Mouse (Mus musculus) forebrain, postnatal 0 days (tissue): ENCODE measurements around the gene Ano8. TPM values are rescaled to one million over a fixed set of nuclear protein-coding genes. Genes with fewer than 3 reads are reported as not detected.
"Not testable (repeated sequence)": the region's sequence is repeated elsewhere in the genome, so short reads cannot be mapped to it uniquely, and the experiment has no call there.

Experiments
- ATAC-seq: fragments of 200-750 bp; cut with Nextera tagmentation; 2 replicates; pipeline ENCODE4 v1.8.0; 2017; ENCODE audit warnings: mild to moderate bottlenecking, moderate library complexity
- DNase-seq: peaks from one replicate; pipeline ENCODE4 v3.0.0-alpha.2; 2015
- H3K27ac ChIP-seq: fragments of 300-500 bp; sonication (generic); 2 replicates; pipeline ENCODE4 v1.5.1; 2014; ENCODE audit warnings: low read depth, mild to moderate bottlenecking, antibody characterized with exemption, low read length, moderate library complexity, mixed read lengths
- H3K27me3 ChIP-seq: fragments of 300-500 bp; sonication (generic); 2 replicates; pipeline ENCODE4 v1.6.1; 2014; ENCODE audit warnings: mild to moderate bottlenecking, low read length, mixed read lengths; ENCODE audit not compliant: insufficient read depth
- H3K36me3 ChIP-seq: fragments of 300-500 bp; sonication (generic); 2 replicates; pipeline ENCODE4 v1.6.1; 2014; ENCODE audit warnings: mild to moderate bottlenecking, moderate library complexity; ENCODE audit not compliant: insufficient read depth
- H3K4me1 ChIP-seq: fragments of 300-500 bp; sonication (generic); 2 replicates; pipeline ENCODE4 v1.6.1; 2014; ENCODE audit warnings: antibody characterized with exemption; ENCODE audit not compliant: insufficient read depth
- H3K4me2 ChIP-seq: fragments of 300-500 bp; sonication (generic); 2 replicates; pipeline ENCODE4 v1.6.1; 2014; ENCODE audit warnings: low read depth, mild to moderate bottlenecking, moderate library complexity
- H3K4me3 ChIP-seq: fragments of 300-500 bp; sonication (generic); 2 replicates; pipeline ENCODE4 v1.5.1; 2014; ENCODE audit warnings: low read depth, low read length, mixed read lengths
- H3K9ac ChIP-seq: fragments of 300-500 bp; sonication (generic); 2 replicates; pipeline ENCODE4 v1.6.1; 2014; ENCODE audit warnings: mild to moderate bottlenecking
- H3K9me3 ChIP-seq: fragments of 300-500 bp; sonication (generic); 2 replicates; pipeline ENCODE4 v1.6.1; 2016; ENCODE audit warnings: low read length
- CTCF ChIP-seq: sonication (generic); IDR thresholded peaks from 2 replicates; pipeline ENCODE4 v1.5.1; 2016; ENCODE audit warnings: antibody characterized with exemption, control low read depth, low read depth
- WGBS: fragments of 180-500 bp; shearing (Covaris S2); extraction: QIAGEN DNeasy Blood & Tissue Kit; methylation state at CpG from one replicate; pipeline ENCODE4 v1.1.7; 2014; 5-methylcytosine and 5-hydroxymethylcytosine counted together
- polyA plus RNA-seq: library from polyadenylated mRNA; unstranded; fragments of >200 nt; fragmentation: Nextera tagmentation; extraction: Ambion mirVana; gene quantifications from 2 replicates; pipeline ENCODE4 v1.2.1, GENCODE M21; 2015
- total RNA-seq: library from RNA; depleted of rRNA; stranded (reverse); fragments of >200 nt; gene quantifications from 2 replicates; pipeline ENCODE4 v1.2.3, GENCODE M21; 2014; rRNA removed

Gene Ano8
- 76.5 and 82.2 TPM in 2 replicates for total RNA-seq
- polyA plus RNA-seq: 5.9 and 7.7 TPM in 2 replicates

DNA sequence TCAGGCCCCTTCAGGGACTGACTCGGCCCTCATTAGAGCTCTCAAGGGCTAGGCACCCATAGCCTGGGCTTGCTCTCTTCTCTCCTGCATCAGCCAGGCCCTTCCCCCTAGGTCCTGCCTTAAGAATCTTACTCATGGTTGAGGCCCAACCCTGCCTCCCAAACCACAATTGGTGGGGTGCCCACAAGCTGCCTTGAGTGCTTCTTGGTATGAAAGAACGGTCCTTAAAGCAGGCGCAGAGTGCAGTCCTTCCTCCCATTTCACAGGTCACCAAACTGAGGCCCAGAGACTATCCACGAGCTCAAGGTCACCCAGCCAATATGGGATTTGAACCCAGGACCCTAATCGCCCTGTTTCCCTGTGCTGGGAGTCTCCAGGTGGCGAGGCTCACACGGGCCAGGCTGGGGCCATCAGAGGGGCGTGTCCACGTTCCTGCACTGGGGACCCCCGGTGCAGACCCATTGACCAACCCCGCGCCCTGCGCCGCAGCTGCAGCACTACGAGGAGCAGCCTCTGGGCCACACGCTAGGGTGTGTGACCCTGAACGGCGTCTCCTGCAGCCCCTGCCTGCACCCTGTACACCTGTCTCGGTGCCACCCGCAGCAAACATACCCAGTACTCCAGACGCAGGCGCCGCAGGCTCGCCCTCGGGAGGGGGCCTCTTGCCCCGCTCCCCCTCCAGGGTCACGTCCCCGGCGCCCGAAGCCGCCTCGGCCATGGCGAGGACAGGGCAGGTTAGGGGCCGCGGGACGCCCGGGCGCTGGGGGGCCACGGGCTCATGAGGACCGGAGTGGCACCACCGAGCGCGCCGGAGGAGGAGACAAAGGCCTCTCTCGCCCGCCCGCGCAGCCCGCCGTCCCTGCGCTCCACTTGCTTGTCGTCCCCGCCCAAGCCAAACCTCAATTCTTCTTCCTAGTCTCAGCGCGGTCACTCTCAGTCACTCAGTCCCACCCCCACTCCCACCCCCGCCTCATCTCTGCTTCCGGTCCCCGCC is at the start of gene Ano8:
TSS of gene Ano8 (minus strand) at position 822 of the 994 bp plus-strand sequence.
- Histone ChIP-seq H3K4me1 (peaks cover 5% of the 10 kb centered on the region; the same call in 1 of the 2 replicates), H3K36me3 (peaks cover 28% of the 10 kb centered on the region), H3K9ac (peak within 1 kb of the TSS; percentile 98), H3K4me3 (peak within 1 kb of the TSS; percentile 79), H3K27ac (peak within 1 kb of the TSS; percentile 85), H3K27me3 (no peaks in the 10 kb centered on the region), H3K9me3 (no peaks in the 10 kb centered on the region), H3K4me2 (peak within 1 kb of the TSS; percentile 60)
- 5% methylated on average over 54 of the region's 58 CpGs for WGBS
- DNase-seq (peak; percentile 92), ATAC-seq (peak; percentile 87)
- TF ChIP-seq CTCF: no peak

DNA sequence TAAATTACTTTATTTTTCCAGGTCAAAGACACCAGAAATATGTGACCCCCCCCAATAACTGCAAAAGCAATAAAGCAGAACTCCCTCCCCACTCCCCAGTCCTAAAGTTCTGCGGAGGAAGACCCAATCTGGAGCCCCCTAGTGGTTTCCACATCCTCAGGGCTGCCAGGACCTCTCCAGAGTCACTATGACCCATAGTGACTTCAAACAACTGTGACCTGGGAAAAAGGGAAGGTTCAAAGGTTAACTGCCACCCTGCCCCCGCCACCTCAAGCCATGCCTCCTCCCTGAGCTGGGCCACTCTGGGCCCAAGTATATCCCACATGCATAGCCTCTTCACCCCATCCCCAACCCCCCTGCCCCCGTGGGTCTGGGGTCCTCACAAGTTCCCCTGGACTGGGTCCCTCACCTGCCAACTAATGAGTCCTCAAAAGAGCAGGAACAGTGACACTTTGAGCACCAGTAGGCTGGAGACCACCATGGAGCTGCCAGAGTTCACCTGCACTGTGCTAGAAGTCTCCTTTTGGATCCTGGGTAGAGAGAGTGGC is 48.6 kb upstream of the Ano8 start:
- Histone ChIP-seq H3K4me3 (no peak overlapping the region), H3K27ac (no peak overlapping the region), H3K4me1 (no peaks in the 10 kb centered on the region), H3K9me3 (no peaks in the 10 kb centered on the region), H3K27me3 (peaks cover 8% of the 10 kb centered on the region), H3K4me2 (no peak overlapping the region), H3K36me3 (no peaks in the 10 kb centered on the region), H3K9ac (no peak overlapping the region)
- 30% methylated on average over 3 of the region's 3 CpGs for WGBS
- peak; percentile 12; the same call in 1 of the 2 replicates for TF ChIP-seq CTCF
- DNase-seq: no peak
- ATAC-seq: no peak

DNA sequence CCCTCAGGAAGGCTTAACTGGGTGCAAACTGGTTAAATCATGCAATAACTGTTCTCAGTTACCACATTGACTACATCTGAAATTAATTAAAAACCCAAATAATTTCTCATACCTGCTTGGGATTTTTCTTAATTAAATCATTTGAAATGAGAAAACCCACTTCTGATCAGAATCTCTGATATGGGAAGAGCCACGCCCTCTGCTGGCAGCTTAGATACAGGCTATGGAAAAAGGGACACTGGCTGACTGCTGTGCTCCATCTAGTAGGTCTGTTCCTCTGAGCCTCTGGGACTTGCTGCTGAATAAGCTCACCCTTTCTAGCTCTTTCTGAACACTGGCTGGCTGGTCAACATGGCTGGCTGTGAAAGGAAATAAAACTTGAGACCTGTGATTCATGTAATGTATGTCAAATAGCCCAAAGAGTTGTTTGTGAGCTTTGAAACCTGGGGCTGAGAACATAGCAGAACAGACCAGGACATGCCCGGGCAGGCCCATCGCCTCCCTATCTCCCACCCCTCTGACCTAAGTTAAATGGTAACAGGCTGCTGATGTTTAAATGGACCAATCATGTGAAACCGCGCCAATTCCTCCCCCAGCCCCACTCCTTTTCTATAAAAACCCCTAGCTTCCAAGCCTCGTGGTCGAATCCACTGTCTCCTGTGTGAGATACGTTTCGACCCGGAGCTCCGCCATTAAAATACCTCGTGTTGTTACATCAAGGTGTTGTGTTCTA is 45.1 kb upstream of the Ano8 start:
- H3K4me2 ChIP-seq, H3K9ac ChIP-seq, H3K4me1 ChIP-seq, H3K9me3 ChIP-seq, H3K27ac ChIP-seq, ATAC-seq, H3K36me3 ChIP-seq, H3K4me3 ChIP-seq: not testable (repeated sequence)
- H3K27me3 ChIP-seq: peaks cover 11% of the 10 kb centered on the region; the same call in 1 of the 2 replicates
- 66% methylated on average over 5 of the region's 12 CpGs for WGBS
- peak; percentile 44 for DNase-seq
- TF ChIP-seq CTCF: peak; percentile 55

DNA sequence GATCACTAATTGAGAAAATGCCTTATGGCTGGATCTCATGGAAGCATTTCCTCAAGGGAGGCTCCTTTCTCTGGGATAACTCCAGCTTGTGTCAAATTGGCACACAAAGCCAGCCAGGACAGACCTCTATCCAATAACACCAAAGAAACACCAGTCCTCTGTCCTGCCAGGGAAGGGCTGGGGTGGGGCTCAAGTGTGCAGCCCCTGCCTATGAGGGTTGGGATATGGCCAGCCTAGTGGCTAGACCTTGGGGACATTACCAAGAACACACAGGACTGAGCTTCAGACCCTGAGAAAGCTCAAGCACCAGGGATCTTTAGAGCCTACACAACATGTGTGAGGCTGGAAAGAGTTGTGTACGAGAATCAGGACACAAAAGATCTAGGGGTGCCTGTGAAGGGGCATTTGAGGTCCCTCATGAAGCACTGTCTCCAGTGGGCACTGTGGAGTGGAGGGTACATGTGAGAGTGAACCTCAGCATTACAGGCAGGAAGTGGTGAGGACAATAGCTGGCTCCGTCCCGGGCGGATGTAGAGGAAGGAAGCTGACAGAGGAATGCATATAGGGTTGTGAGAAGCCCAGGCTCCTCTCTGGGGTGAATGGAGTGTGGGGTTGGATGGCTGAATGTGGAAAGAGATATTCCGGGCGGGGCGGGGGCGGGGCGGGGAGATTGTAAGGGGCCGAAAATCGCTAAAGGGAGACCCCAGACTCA is 42.8 kb upstream of the Ano8 start:
- peak overlapping the region; percentile 29; the same call in 1 of the 2 replicates for H3K27ac ChIP-seq
- ATAC-seq: no peak

DNA sequence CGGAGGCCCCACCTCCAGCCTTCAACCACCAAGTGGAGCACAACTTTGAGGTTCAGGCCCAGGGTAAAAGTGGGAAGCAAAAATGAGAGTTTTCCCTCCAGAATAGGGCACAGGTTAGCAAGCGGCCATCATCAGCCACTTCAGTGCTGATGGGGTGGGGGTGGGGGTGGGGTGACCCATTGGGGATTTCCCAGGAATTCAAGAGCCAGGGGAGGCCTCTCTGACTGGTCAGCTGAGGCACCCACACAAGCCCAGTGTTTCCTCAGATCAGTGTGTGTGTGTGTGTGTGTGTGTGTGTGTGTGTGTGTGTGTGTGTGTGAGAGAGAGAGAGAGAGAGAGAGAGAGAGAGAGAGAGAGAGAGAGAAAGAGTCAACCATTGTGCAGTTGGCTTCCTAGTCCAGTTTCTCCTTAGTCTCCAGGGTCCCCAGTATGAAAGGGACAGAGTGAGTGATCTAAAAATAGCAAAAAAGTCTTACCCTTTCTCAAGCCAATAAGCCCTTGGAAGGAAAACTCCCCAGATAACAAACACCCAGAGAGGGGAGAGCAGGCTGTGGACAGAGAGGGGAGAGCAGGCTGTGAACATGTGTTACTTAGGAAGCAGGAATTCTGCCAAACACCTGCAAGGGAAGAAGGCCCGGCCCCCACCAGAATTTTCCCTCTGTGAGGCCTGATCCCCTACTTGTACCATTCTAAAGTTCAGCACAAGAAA is 41.6 kb upstream of the Ano8 start:
- DNase-seq (no peak), ATAC-seq (no peak)
- Histone ChIP-seq H3K27ac (no peak overlapping the region), H3K9me3 (no peaks in the 10 kb centered on the region), H3K4me1 (no peaks in the 10 kb centered on the region), H3K27me3 (peaks cover 27% of the 10 kb centered on the region), H3K4me2 (no peak overlapping the region), H3K36me3 (no peaks in the 10 kb centered on the region), H3K4me3 (no peak overlapping the region), H3K9ac (no peak overlapping the region)
- TF ChIP-seq CTCF: no peak
- 57% methylated on average over 3 of the region's 3 CpGs for WGBS

More for the DNA sequence above, 42.8 kb upstream of the Ano8 start:
- no peak overlapping the region for H3K4me3 ChIP-seq
- no peaks in the 10 kb centered on the region for H3K36me3 ChIP-seq
- WGBS: 89% methylated on average over 11 of the region's 11 CpGs
- no peak overlapping the region for H3K4me2 ChIP-seq
- no peak for TF ChIP-seq CTCF
- no peaks in the 10 kb centered on the region for H3K9me3 ChIP-seq
- peaks cover 26% of the 10 kb centered on the region for H3K27me3 ChIP-seq
- DNase-seq: no peak
- H3K4me1 ChIP-seq: no peaks in the 10 kb centered on the region
- H3K9ac ChIP-seq: no peak overlapping the region

DNA sequence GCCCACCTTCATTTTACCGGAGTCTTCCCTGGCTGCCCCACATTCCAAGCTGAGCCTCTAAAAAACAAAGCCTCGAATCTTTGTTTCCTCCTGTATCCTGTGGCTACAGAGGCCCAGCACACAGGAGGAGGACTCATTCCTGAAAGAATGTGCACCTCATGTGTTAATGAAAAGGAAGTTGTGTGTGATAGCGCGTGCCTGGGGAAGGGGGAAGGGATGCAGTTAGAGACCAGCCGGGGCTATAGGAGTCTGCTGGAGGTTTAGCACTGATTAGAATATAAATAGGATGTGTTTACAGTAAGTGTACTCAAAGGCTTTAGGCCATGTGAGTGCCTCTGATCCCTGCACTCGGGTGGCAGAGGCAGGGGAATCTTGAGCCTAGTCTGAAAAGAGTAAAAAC is 40.5 kb upstream of the Ano8 start:
- ATAC-seq (no peak), DNase-seq (no peak)
- H3K4me1 ChIP-seq: no peaks in the 10 kb centered on the region
- no peak overlapping the region for H3K27ac ChIP-seq
- no peak overlapping the region for H3K9ac ChIP-seq
- H3K36me3 ChIP-seq: no peaks in the 10 kb centered on the region
- no peaks in the 10 kb centered on the region for H3K9me3 ChIP-seq
- 15% methylated on average over 6 of the region's 6 CpGs for WGBS
- no peak overlapping the region for H3K4me3 ChIP-seq
- H3K27me3 ChIP-seq: peaks cover 27% of the 10 kb centered on the region
- TF ChIP-seq CTCF: no peak
- no peak overlapping the region for H3K4me2 ChIP-seq
